Mouse (Mus musculus): ENCODE data around the gene Ugt1a5.

DNA sequence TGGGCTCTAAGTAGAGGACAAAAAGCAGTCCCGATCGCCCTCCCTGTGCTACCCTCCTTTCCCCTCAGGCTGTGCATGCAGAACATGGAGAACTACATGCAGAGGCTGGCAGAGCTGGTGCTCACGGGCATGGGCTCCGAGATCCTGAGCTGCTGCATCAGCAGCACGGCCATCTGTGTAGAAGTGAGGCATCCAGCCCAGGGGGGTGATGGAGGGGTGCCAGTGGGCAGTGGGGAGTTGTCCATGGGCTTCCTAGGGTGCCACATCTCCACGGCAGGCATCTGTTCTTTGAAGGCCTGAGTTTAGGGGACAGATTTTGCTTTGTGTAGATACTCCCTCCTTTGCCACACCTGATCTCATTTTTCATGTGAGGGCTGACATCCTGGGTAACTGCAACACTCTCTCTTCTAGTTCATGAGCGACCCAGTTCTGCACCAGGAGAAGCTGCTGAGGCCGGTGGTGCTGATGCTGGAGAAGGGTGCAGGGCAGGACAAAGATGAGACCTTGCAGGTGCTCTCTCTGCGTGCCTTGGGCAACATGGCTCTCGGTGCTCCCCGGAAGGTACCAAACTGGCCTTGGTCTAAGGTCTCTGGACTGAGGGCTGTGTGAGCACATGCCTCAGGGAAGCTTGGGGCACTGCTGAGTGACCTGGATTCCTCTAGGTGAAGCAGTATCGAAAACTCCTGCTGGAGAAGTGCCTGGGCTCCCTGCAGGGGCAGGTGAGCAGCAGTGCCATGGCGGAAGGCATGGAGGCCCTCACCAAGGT is 90.4 kb downstream of the Ugt1a5 start:
- TF ChIP-seq CTCF (IDR thresholded peaks at IDR 0.05; ENCODE audit: insufficient read depth, low read depth, low read length) (no peak), POLR2A (IDR thresholded peaks at IDR 0.05; ENCODE audit: insufficient read depth, low read depth, low read length) (no peak)

Data from olfactory bulb, adult 2 months (tissue).